Mouse (Mus musculus) bone marrow macrophage, adult 2 months (primary cell): ENCODE data around the gene Asb5. TPM values are rescaled to one million over a fixed set of nuclear protein-coding genes. Genes with fewer than 3 reads are reported as not detected.

Experiments used
- H3K27ac ChIP-seq: 2 replicates; pipeline ENCODE4 v1.5.1; 2012; ENCODE audit warnings: low read depth, low read length; ENCODE audit not compliant: insufficient read depth
- H3K4me1 ChIP-seq: 2 replicates; pipeline ENCODE4 v1.6.1; 2012; ENCODE audit warnings: low read length; ENCODE audit not compliant: control insufficient read depth, insufficient read depth
- H3K4me3 ChIP-seq: 2 replicates; pipeline ENCODE4 v1.5.1; 2012; ENCODE audit warnings: mild to moderate bottlenecking, low read length, moderate library complexity; ENCODE audit not compliant: insufficient read depth
- CTCF ChIP-seq: IDR thresholded peaks from 2 replicates; pipeline ENCODE4 v1.5.1; 2012; ENCODE audit warnings: low read depth, mild to moderate bottlenecking, low read length, moderate library complexity
- POLR2A ChIP-seq: IDR thresholded peaks from 2 replicates; pipeline ENCODE4 v1.6.1; 2012; ENCODE audit warnings: mild to moderate bottlenecking, low read depth, low read length, borderline replicate concordance
- polyA plus RNA-seq: library from polyadenylated mRNA; stranded (reverse); fragments of >200 nt; gene quantifications from 2 replicates; pipeline ENCODE4 v1.2.4, GENCODE M21; 2012; ENCODE audit not compliant: missing spikeins, insufficient read depth, insufficient read length

The Asb5 gene
- 0.35 TPM in 1 of 2 replicates, not detected in the other for polyA plus RNA-seq

- Histone ChIP-seq H3K4me1 (peaks cover 12% of the 10 kb centered on the region), H3K4me3 (peak within 1 kb of the TSS; percentile 84), H3K27ac (peak within 1 kb of the TSS; percentile 46)
- TF ChIP-seq CTCF (no peak), POLR2A (no peak)
These were observed at the start of gene Asb5, which contains the start of gene Spcs3 for GRCm38 (mm10) chr8:54529382-54530296. Asb5 (plus strand) TSS chr8:54529580. Spcs3 (minus strand) TSS chr8:54529998.

GRCm38 (mm10) chr8:54486555-54487273 lies 42.7 kb upstream of the Asb5 start:
- Histone ChIP-seq H3K4me3 (peak overlapping the region; percentile 45), H3K27ac (no peak overlapping the region), H3K4me1 (peaks cover 4% of the 10 kb centered on the region; the same call in 1 of the 2 replicates)
- TF ChIP-seq POLR2A (no peak), CTCF (no peak)

- no peak for TF ChIP-seq POLR2A
- no peak for TF ChIP-seq CTCF
- H3K4me3 ChIP-seq = no peak overlapping the region
- peaks cover 4% of the 10 kb centered on the region; the same call in 1 of the 2 replicates for H3K4me1 ChIP-seq
- H3K27ac ChIP-seq = no peak overlapping the region
These were observed 40.9 kb upstream of the Asb5 start for GRCm38 (mm10) chr8:54488437-54488836.

GRCm38 (mm10) chr8:54491057-54491690 lies 38.2 kb upstream of the Asb5 start:
- peaks cover 4% of the 10 kb centered on the region; the same call in 1 of the 2 replicates for H3K4me1 ChIP-seq
- no peak for TF ChIP-seq CTCF
- TF ChIP-seq POLR2A = no peak
- H3K27ac ChIP-seq = no peak overlapping the region
- no peak overlapping the region for H3K4me3 ChIP-seq

- no peak overlapping the region for H3K27ac ChIP-seq
- H3K4me1 ChIP-seq = no peaks in the 10 kb centered on the region
- TF ChIP-seq POLR2A (no peak), CTCF (no peak)
- H3K4me3 ChIP-seq = no peak overlapping the region
These were observed 37.4 kb upstream of the Asb5 start for GRCm38 (mm10) chr8:54491934-54492333.

GRCm38 (mm10) chr8:54493110-54493509 lies 36.3 kb upstream of the Asb5 start:
- TF ChIP-seq CTCF = no peak
- Histone ChIP-seq H3K27ac (no peak overlapping the region), H3K4me3 (no peak overlapping the region)

GRCm38 (mm10) chr8:54493915-54494314 lies 35.5 kb upstream of the Asb5 start:
- no peak overlapping the region for H3K27ac ChIP-seq
- H3K4me3 ChIP-seq = no peak overlapping the region
- H3K4me1 ChIP-seq = no peaks in the 10 kb centered on the region
- TF ChIP-seq CTCF (no peak), POLR2A (no peak)

More at GRCm38 (mm10) chr8:54493110-54493509, 36.3 kb upstream of the Asb5 start:
- no peaks in the 10 kb centered on the region for H3K4me1 ChIP-seq

- Histone ChIP-seq H3K4me1 (no peaks in the 10 kb centered on the region), H3K4me3 (no peak overlapping the region), H3K27ac (no peak overlapping the region)
- TF ChIP-seq POLR2A (no peak), CTCF (no peak)
These were observed 26.3 kb upstream of the Asb5 start for GRCm38 (mm10) chr8:54503104-54503503.

GRCm38 (mm10) chr8:54505060-54505459 lies 24.3 kb upstream of the Asb5 start:
- Histone ChIP-seq H3K4me1 (no peaks in the 10 kb centered on the region), H3K4me3 (no peak overlapping the region), H3K27ac (no peak overlapping the region)
- TF ChIP-seq POLR2A (no peak), CTCF (no peak)
